Mouse (Mus musculus) olfactory bulb, adult 2 months (tissue): ENCODE results near the gene Olfr773.

Experiments used
- CTCF ChIP-seq: fragments of 200-500 bp; IDR thresholded peaks from 2 replicates; pipeline ENCODE4 v1.5.1; 2012; ENCODE audit warnings: low read depth, mild to moderate bottlenecking, low read length, moderate library complexity; ENCODE audit not compliant: insufficient read depth
- POLR2A ChIP-seq: fragments of 200-500 bp; IDR thresholded peaks from 2 replicates; pipeline ENCODE4 v1.6.1; 2012; ENCODE audit warnings: mild to moderate bottlenecking, low read depth, low read length, moderate library complexity; ENCODE audit not compliant: insufficient read depth

- no peak for TF ChIP-seq CTCF
- TF ChIP-seq POLR2A: no peak
Measured at GRCm38 (mm10) chr10:129235904-129236303, 48.7 kb upstream of the Olfr773 start, which contains the start of gene Olfr774.
